Mouse (Mus musculus) intestine, embryonic 16.5 days (tissue): ENCODE data around the gene Krt90. TPM values are rescaled to one million over a fixed set of nuclear protein-coding genes. Genes with fewer than 3 reads are reported as not detected.
A peak's percentile ranks its signal among the peaks of the same experiment; 100 is the strongest.

Experiments used
- ATAC-seq: fragments of 200-750 bp; cut with Nextera tagmentation; 2 replicates; pipeline ENCODE4 v1.8.0; 2017; ENCODE audit warnings: moderate TSS enrichment, moderate library complexity
- H3K27ac ChIP-seq: fragments of 300-500 bp; sonication (generic); 2 replicates; pipeline ENCODE4 v1.5.1; 2014; ENCODE audit warnings: mild to moderate bottlenecking, low read length
- H3K27me3 ChIP-seq: fragments of 300-500 bp; sonication (generic); replicated peaks from 2 replicates; pipeline ENCODE4 v1.6.1; 2014; ENCODE audit warnings: low read length, control low read depth, mixed read lengths; ENCODE audit not compliant: control insufficient read depth, insufficient read depth
- H3K36me3 ChIP-seq: fragments of 300-500 bp; sonication (generic); 2 replicates; pipeline ENCODE4 v1.6.1; 2014; ENCODE audit warnings: low read length, control low read depth; ENCODE audit not compliant: control insufficient read depth, insufficient read depth
- H3K4me1 ChIP-seq: fragments of 300-500 bp; sonication (generic); 2 replicates; pipeline ENCODE4 v1.6.1; 2014; ENCODE audit warnings: low read length, control low read depth, mixed read lengths; ENCODE audit not compliant: control insufficient read depth, insufficient read depth
- H3K4me2 ChIP-seq: fragments of 300-500 bp; sonication (generic); 2 replicates; pipeline ENCODE4 v1.6.1; 2014; ENCODE audit warnings: low read depth, low read length, control low read depth
- H3K4me3 ChIP-seq: fragments of 300-500 bp; sonication (generic); 2 replicates; pipeline ENCODE4 v1.5.1; 2014; ENCODE audit warnings: mild to moderate bottlenecking, low read length
- H3K9ac ChIP-seq: fragments of 300-500 bp; sonication (generic); 2 replicates; pipeline ENCODE4 v1.6.1; 2014; ENCODE audit warnings: low read depth, low read length
- H3K9me3 ChIP-seq: fragments of 300-500 bp; sonication (generic); 2 replicates; pipeline ENCODE4 v1.6.1; 2016; ENCODE audit warnings: low read length, control low read depth; ENCODE audit not compliant: control insufficient read depth
- WGBS: fragments of 180-500 bp; shearing (Covaris S2); extraction: QIAGEN DNeasy Blood & Tissue Kit; methylation state at CpG from one replicate; pipeline ENCODE4 v1.1.7; 2014; 5-methylcytosine and 5-hydroxymethylcytosine counted together
- polyA plus RNA-seq: library from polyadenylated mRNA; unstranded; fragments of >200 nt; fragmentation: Nextera tagmentation; extraction: Ambion mirVana; gene quantifications from 2 replicates; pipeline ENCODE4 v1.2.1, GENCODE M21; 2015

Gene Krt90
- polyA plus RNA-seq, 1 experiment from 2014 or later = 0.09 TPM

- no peak overlapping the region for H3K4me2 ChIP-seq
- 7% methylated on average over 7 of the region's 7 CpGs for WGBS
- no peaks in the 10 kb centered on the region for H3K36me3 ChIP-seq
- no peak overlapping the region for H3K27ac ChIP-seq
- ATAC-seq = no peak
- H3K9me3 ChIP-seq = no peaks in the 10 kb centered on the region
- no peak overlapping the region for H3K9ac ChIP-seq
- no peaks in the 10 kb centered on the region; the same call in 1 of the 2 replicates for H3K4me1 ChIP-seq
- H3K27me3 ChIP-seq = no peaks in the 10 kb centered on the region
- H3K4me3 ChIP-seq = no peak overlapping the region
Measured at GRCm38 (mm10) chr15:101558034-101558646, 4.6 kb downstream of the Krt90 start.

- 0% methylated on average over 11 of the region's 11 CpGs for WGBS
- H3K27me3 ChIP-seq = peaks cover 7% of the 10 kb centered on the region; the same call in 1 of the 2 replicates
- no peak overlapping the region for H3K4me3 ChIP-seq
- H3K27ac ChIP-seq = no peak overlapping the region
- H3K36me3 ChIP-seq = no peaks in the 10 kb centered on the region
- ATAC-seq = peak; percentile 68
- no peaks in the 10 kb centered on the region for H3K9me3 ChIP-seq
- H3K9ac ChIP-seq = 0 out of 2 replicates have a peak overlapping the region, but pooled peaks have one; percentile 21
- peaks cover 6% of the 10 kb centered on the region for H3K4me1 ChIP-seq
- H3K4me2 ChIP-seq = peak overlapping the region; percentile 26; the same call in 1 of the 2 replicates
Measured at GRCm38 (mm10) chr15:101553169-101553568, 9.6 kb downstream of the Krt90 start.

GRCm38 (mm10) chr15:101552188-101552587, 10.6 kb downstream of the Krt90 start:
- H3K27me3 ChIP-seq = peaks cover 7% of the 10 kb centered on the region; the same call in 1 of the 2 replicates
- no peaks in the 10 kb centered on the region for H3K36me3 ChIP-seq
- H3K4me1 ChIP-seq = peaks cover 6% of the 10 kb centered on the region
- no peak overlapping the region for H3K4me2 ChIP-seq
- no peak for ATAC-seq
- H3K4me3 ChIP-seq = no peak overlapping the region
- H3K27ac ChIP-seq = no peak overlapping the region
- H3K9me3 ChIP-seq = no peaks in the 10 kb centered on the region
- WGBS = 78% methylated on average over 8 of the region's 8 CpGs
- no peak overlapping the region for H3K9ac ChIP-seq

GRCm38 (mm10) chr15:101550567-101550966, 12.2 kb downstream of the Krt90 start, which contains the start of gene Krt82:
Gene Krt82 (minus strand): TSS chr15:101550667.
- Histone ChIP-seq H3K9me3 (no peaks in the 10 kb centered on the region), H3K4me2 (no peak within 1 kb of the TSS), H3K27me3 (peaks cover 7% of the 10 kb centered on the region; the same call in 1 of the 2 replicates), H3K4me3 (no peak within 1 kb of the TSS), H3K9ac (no peak within 1 kb of the TSS), H3K27ac (no peak within 1 kb of the TSS), H3K4me1 (peaks cover 6% of the 10 kb centered on the region), H3K36me3 (no peaks in the 10 kb centered on the region)
- 79% methylated on average over 7 of the region's 7 CpGs for WGBS
- no peak for ATAC-seq

GRCm38 (mm10) chr15:101544478-101544877, 18.3 kb downstream of the Krt90 start:
- H3K9ac ChIP-seq = no peak overlapping the region
- H3K36me3 ChIP-seq = no peaks in the 10 kb centered on the region

GRCm38 (mm10) chr15:101542543-101542942, 20.2 kb downstream of the Krt90 start:
- Histone ChIP-seq H3K27me3 (no peaks in the 10 kb centered on the region), H3K9ac (no peak overlapping the region), H3K9me3 (no peaks in the 10 kb centered on the region), H3K4me3 (no peak overlapping the region), H3K27ac (no peak overlapping the region), H3K36me3 (no peaks in the 10 kb centered on the region), H3K4me1 (no peaks in the 10 kb centered on the region), H3K4me2 (no peak overlapping the region)
- WGBS = 52% methylated on average over 9 of the region's 9 CpGs
- ATAC-seq = no peak

More at GRCm38 (mm10) chr15:101544478-101544877, 18.3 kb downstream of the Krt90 start:
- Histone ChIP-seq H3K27ac (no peak overlapping the region), H3K27me3 (0 out of 2 replicates have a peak, but pooled peaks cover 4% of the 10 kb centered on the region), H3K4me1 (no peaks in the 10 kb centered on the region), H3K4me3 (no peak overlapping the region), H3K4me2 (no peak overlapping the region), H3K9me3 (no peaks in the 10 kb centered on the region)
- WGBS = 65% methylated on average over 3 of the region's 3 CpGs
- ATAC-seq = no peak

- Histone ChIP-seq H3K27me3 (no peaks in the 10 kb centered on the region; the same call in 1 of the 2 replicates), H3K27ac (no peak overlapping the region), H3K4me2 (no peak overlapping the region), H3K9ac (no peak overlapping the region), H3K9me3 (no peaks in the 10 kb centered on the region), H3K36me3 (no peaks in the 10 kb centered on the region), H3K4me1 (0 out of 2 replicates have a peak, but pooled peaks cover 3% of the 10 kb centered on the region), H3K4me3 (no peak overlapping the region)
- ATAC-seq = peak; percentile 31; the same call in 1 of the 2 replicates
- 45% methylated on average over 4 of the region's 4 CpGs for WGBS
Measured at GRCm38 (mm10) chr15:101538580-101538900, 24.2 kb downstream of the Krt90 start.

- Histone ChIP-seq H3K9me3 (no peaks in the 10 kb centered on the region), H3K4me2 (no peak overlapping the region), H3K4me1 (0 out of 2 replicates have a peak, but pooled peaks cover 3% of the 10 kb centered on the region), H3K9ac (no peak overlapping the region), H3K27ac (no peak overlapping the region), H3K36me3 (no peaks in the 10 kb centered on the region), H3K27me3 (no peaks in the 10 kb centered on the region; the same call in 1 of the 2 replicates), H3K4me3 (no peak overlapping the region)
- ATAC-seq = peak; percentile 36; the same call in 1 of the 2 replicates
- WGBS = 30% methylated on average over 7 of the region's 7 CpGs
Measured at GRCm38 (mm10) chr15:101537864-101538579, 24.7 kb downstream of the Krt90 start.

GRCm38 (mm10) chr15:101536054-101536850, 26.5 kb downstream of the Krt90 start:
- Histone ChIP-seq H3K4me1 (0 out of 2 replicates have a peak, but pooled peaks cover 3% of the 10 kb centered on the region), H3K27me3 (no peaks in the 10 kb centered on the region; the same call in 1 of the 2 replicates), H3K4me2 (no peak overlapping the region), H3K36me3 (no peaks in the 10 kb centered on the region), H3K9me3 (no peaks in the 10 kb centered on the region), H3K27ac (no peak overlapping the region), H3K9ac (no peak overlapping the region; the same call in 1 of the 2 replicates), H3K4me3 (no peak overlapping the region)
- no peak for ATAC-seq
- WGBS = 54% methylated on average over 9 of the region's 9 CpGs
